13 mouse cellular contexts compared by ENCODE assay signal in genomic region chr19:40548796-40549515, GRCm38 (mm10). TPM values are rescaled to one million over a fixed set of nuclear protein-coding genes. Genes with fewer than 3 reads are reported as not detected.
DNase-seq lines count a peak whose midpoint lies in the region; ATAC-seq and TF ChIP-seq lines count a peak whose summit lies in the region.
"Had no signal": no experiment of that assay in that cellular context is flagged by ENCODE, and none has a peak within 500 bp of the region (broad histone marks: within the 10 kb centered on the region; RNA-seq: fewer than 3 reads in every experiment).

No protein-coding gene starts in this region.

- no peak overlapping the region for H3K4me2 ChIP-seq in heart, embryonic 11.5 days
- no peak overlapping the region for H3K4me2 ChIP-seq in liver, postnatal 0 days (ENCODE audit: low read depth, low read length)
- no peak overlapping the region for H3K4me2 ChIP-seq in liver, embryonic 12.5 days
- H3K4me2 ChIP-seq: neural tube, embryonic 13.5 days had no signal

- 0 out of 2 replicates have a peak, but pooled peaks cover 6% of the 10 kb centered on the region for H3K36me3 ChIP-seq in heart, embryonic 11.5 days (ENCODE audit: control insufficient read depth, insufficient read depth, low read length)
- H3K36me3 ChIP-seq in liver, postnatal 0 days (replicated peaks; ENCODE audit: insufficient read depth, low read length) = peaks cover 17% of the 10 kb centered on the region; the same call in 1 of the 2 replicates
- H3K36me3 ChIP-seq in liver, embryonic 12.5 days = peaks cover 43% of the 10 kb centered on the region

- no peak overlapping the region for H3K4me3 ChIP-seq in heart, embryonic 11.5 days (ENCODE audit: low read depth, low read length)
- H3K4me3 ChIP-seq in liver, postnatal 0 days (ENCODE audit: low read depth, low read length) = no peak overlapping the region
- H3K4me3 ChIP-seq in liver, embryonic 12.5 days = no peak overlapping the region
- H3K4me3 ChIP-seq: neural tube, embryonic 13.5 days had no signal

- H3K27ac ChIP-seq in heart, embryonic 11.5 days (ENCODE audit: low read depth, low read length) = peak overlapping the region; percentile 43; the same call in 1 of the 2 replicates
- H3K27ac ChIP-seq in liver, postnatal 0 days (ENCODE audit: low read depth) = no peak overlapping the region
- no peak overlapping the region for H3K27ac ChIP-seq in liver, embryonic 12.5 days
- H3K27ac ChIP-seq: neural tube, embryonic 13.5 days had no signal

- ATAC-seq in heart, embryonic 11.5 days (replicated peaks; ENCODE audit: insufficient number of reproducible peaks, low FRiP score, low TSS enrichment) = no peak
- no peak for ATAC-seq in liver, postnatal 0 days
- ATAC-seq in liver, embryonic 12.5 days = no peak
- no peak for ATAC-seq in monocyte, adult 5-6 weeks (replicated peaks; ENCODE audit: insufficient number of reproducible peaks, low FRiP score, low TSS enrichment, poor library complexity, severe bottlenecking)
- ATAC-seq: CD4-positive, CD25-positive, alpha-beta regulatory T cell, adult 4 months had no signal

- no peak for TF ChIP-seq EP300 in liver, postnatal 0 days (IDR thresholded peaks at IDR 0.05; ENCODE audit: low read depth)

- no peak for DNase-seq in heart, adult 18-20 months
- no peak for DNase-seq in liver, postnatal 0 days
- DNase-seq in embryo, embryonic 10.5 days (ENCODE audit: low spot score) = peak; percentile 49
- peak; percentile 47 for DNase-seq in retina, embryonic 14.5 days (ENCODE audit: low spot score)
- DNase-seq in lung, postnatal 10 days = no peak
- DNase-seq: adrenal gland, adult 2 months; cerebellum, adult 8-10 months; gastrocnemius, postnatal 10 days had no signal

- no peaks in the 10 kb centered on the region for H3K9me3 ChIP-seq in heart, embryonic 11.5 days (replicated peaks; ENCODE audit: control insufficient read depth, low read length)
- H3K9me3 ChIP-seq in liver, postnatal 0 days (ENCODE audit: low read length) = no peaks in the 10 kb centered on the region
- H3K9me3 ChIP-seq in liver, embryonic 12.5 days (replicated peaks) = no peaks in the 10 kb centered on the region
- H3K9me3 ChIP-seq: neural tube, embryonic 13.5 days had no signal

- TF ChIP-seq CTCF in liver, postnatal 0 days (IDR thresholded peaks at IDR 0.05; ENCODE audit: low read depth) = peak; percentile 7; the same call in 1 of the 2 replicates

- H3K4me1 ChIP-seq in heart, embryonic 11.5 days (ENCODE audit: control insufficient read depth, insufficient read depth, low read length) = peaks cover 9% of the 10 kb centered on the region
- peaks cover 8% of the 10 kb centered on the region; the same call in 1 of the 2 replicates for H3K4me1 ChIP-seq in liver, postnatal 0 days (ENCODE audit: insufficient read depth)
- H3K4me1 ChIP-seq in liver, embryonic 12.5 days = peaks cover 22% of the 10 kb centered on the region
- H3K4me1 ChIP-seq: neural tube, embryonic 13.5 days had no signal

- 36% methylated on average over 5 of the region's 5 CpGs for WGBS in heart, embryonic 11.5 days (ENCODE audit: insufficient replicate concordance)
- WGBS in liver, postnatal 0 days (ENCODE audit: insufficient replicate concordance) = 51% methylated on average over 5 of the region's 5 CpGs
- WGBS in liver, embryonic 12.5 days (ENCODE audit: insufficient replicate concordance) = 48% methylated on average over 5 of the region's 5 CpGs

- H3K9ac ChIP-seq in heart, embryonic 11.5 days (ENCODE audit: low read depth, low read length) = no peak overlapping the region; the same call in 1 of the 2 replicates
- H3K9ac ChIP-seq in liver, postnatal 0 days (replicated peaks) = no peak overlapping the region
- H3K9ac ChIP-seq in liver, embryonic 12.5 days = no peak overlapping the region
- H3K9ac ChIP-seq: neural tube, embryonic 13.5 days had no signal

- H3K27me3 ChIP-seq in heart, embryonic 11.5 days (ENCODE audit: control insufficient read depth, insufficient read depth, low read length) = no peaks in the 10 kb centered on the region
- H3K27me3 ChIP-seq in liver, postnatal 0 days (ENCODE audit: insufficient read depth, low read length) = no peaks in the 10 kb centered on the region
- no peaks in the 10 kb centered on the region; the same call in 1 of the 2 replicates for H3K27me3 ChIP-seq in liver, embryonic 12.5 days (replicated peaks)
- H3K27me3 ChIP-seq: neural tube, embryonic 13.5 days had no signal

RNA-seq across cellular contexts. Expression of gene Sorbs1, which starts 35.4 kb away (rescaled TPM):
- polyA plus RNA-seq in heart, embryonic 11.5 days (2014; fragmentation: Nextera tagmentation; extraction: Ambion mirVana) = 90.6 and 93.6 TPM in 2 replicates
- total RNA-seq in heart, adult 18-20 months (2021) = 100 to 1,000 TPM; 642 to 766 TPM
- polyA plus RNA-seq in liver, postnatal 0 days (2015; fragmentation: Nextera tagmentation; extraction: Ambion mirVana) = 28.2 and 30.4 TPM in 2 replicates
- 34.3 and 35.1 TPM in 2 replicates for polyA plus RNA-seq in liver, embryonic 12.5 days (2016; fragmentation: Nextera tagmentation; extraction: Ambion mirVana)
- total RNA-seq in monocyte, adult 5-6 weeks (2017) = 12.4 to 20.6 TPM (median 19.8 TPM) in 3 replicates

RNA-seq across cellular contexts. Expression of gene Aldh18a1, which starts 39.3 kb away (rescaled TPM):
- 38.9 and 42.9 TPM in 2 replicates for polyA plus RNA-seq in heart, embryonic 11.5 days (2014; fragmentation: Nextera tagmentation; extraction: Ambion mirVana)
- 1 to 10 TPM; 6.4 to 7.9 TPM for total RNA-seq in heart, adult 18-20 months (2021)
- polyA plus RNA-seq in liver, postnatal 0 days (2015; fragmentation: Nextera tagmentation; extraction: Ambion mirVana) = 8.1 and 9.1 TPM in 2 replicates
- polyA plus RNA-seq in liver, embryonic 12.5 days (2016; fragmentation: Nextera tagmentation; extraction: Ambion mirVana) = 67.4 and 68.8 TPM in 2 replicates
- 14.1 to 26.9 TPM (median 21.1 TPM) in 3 replicates for total RNA-seq in monocyte, adult 5-6 weeks (2017)

Comparison
In these comparisons a context has a peak if more than half of its experiments do, and no peak if none do; other contexts are left out.
1. DNase-seq: peak in embryo, embryonic 10.5 days (single experiment) and retina, embryonic 14.5 days (single experiment); none in heart, adult 18-20 months (0 of 2), liver, postnatal 0 days (single experiment) and lung, postnatal 10 days (single experiment).